Mouse (Mus musculus): ENCODE measurements around the gene Plekho2.

DNA sequence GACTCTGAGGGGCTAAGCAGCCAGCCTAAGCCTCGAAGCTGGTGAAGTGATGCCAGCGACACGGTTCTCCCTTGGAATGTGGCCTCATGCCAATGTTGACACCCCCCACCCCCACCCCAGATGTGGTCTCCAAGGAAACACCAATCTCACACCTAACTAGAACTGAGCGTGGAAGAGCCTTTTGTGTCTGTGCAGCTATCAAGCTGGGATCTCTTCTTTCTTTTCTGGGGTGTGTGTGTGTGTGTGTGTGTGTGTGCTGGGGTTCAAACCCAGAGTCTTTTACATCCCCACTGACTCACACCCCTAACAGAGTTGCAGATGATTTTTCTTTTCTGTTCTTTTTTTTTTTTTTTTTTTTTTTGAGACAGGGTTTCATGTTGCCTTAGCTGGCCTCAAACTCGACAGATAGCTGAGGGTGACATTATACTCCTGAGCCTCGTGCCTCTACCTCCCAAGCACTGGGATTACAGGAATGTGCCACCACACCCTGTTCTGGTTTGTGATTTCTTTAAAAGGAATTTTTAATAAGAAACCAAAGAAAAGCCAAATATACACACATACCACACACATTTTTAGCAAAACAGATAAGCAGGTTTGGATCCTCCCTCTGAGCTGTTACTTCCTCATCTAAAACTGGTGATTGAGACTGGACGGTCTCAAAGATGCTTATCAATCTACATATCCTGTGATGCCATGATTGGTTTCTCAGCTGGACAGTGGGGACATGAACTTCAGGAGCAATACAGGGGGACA, 29.6 kb downstream of the Plekho2 start:
- TF ChIP-seq CTCF (IDR thresholded peaks at IDR 0.05; ENCODE audit: low read depth), result no peak
- TF ChIP-seq EP300 (IDR thresholded peaks at IDR 0.05; ENCODE audit: low read depth), result no peak

All from heart, postnatal 0 days (tissue).